Mouse (Mus musculus): ENCODE data around the gene Gm45623.

Gene Gm45623

DNA sequence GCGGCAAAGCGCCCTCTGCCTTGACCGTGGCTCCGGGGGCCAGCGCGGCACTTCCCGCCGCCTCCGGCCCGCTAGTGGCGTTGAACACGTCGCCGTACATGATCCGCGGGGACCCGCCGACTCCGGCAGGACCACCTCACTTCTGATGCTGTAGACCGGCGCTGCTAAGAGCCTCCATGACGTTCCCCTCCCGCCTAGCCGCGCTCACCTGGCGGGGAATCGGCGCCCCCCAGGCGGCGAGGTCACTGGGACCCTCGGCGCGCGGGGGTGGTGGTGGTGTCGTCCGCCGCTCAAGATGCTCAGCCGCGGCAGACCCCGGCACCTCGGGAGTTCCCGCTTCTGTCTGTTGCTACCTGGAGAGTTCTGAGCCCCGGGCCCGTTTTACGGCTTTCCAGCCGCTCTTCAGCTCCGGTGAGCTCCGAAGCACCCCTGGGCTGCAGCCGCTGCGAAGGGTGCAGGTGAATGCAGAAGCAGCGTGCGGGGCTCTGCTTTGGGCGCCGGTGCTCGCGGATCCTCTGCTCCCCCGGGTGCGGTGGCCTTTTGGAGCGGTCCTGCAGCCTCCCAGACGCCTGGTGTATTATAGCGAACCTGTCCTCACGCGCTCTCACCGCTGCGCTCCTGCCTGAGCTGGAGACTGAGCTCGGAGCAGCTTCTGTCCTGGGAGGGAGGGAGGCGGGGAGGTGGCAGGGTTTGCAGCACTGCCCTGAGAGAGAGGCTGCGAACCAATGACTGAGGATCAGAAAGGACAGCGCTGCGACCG lies at the start of gene Gm45623:
Gene Gm45623, minus strand, starts transcription at position 636 of the 760 bp plus-strand sequence.
- no peak for DNase-seq (ENCODE audit: low spot score)

DNA sequence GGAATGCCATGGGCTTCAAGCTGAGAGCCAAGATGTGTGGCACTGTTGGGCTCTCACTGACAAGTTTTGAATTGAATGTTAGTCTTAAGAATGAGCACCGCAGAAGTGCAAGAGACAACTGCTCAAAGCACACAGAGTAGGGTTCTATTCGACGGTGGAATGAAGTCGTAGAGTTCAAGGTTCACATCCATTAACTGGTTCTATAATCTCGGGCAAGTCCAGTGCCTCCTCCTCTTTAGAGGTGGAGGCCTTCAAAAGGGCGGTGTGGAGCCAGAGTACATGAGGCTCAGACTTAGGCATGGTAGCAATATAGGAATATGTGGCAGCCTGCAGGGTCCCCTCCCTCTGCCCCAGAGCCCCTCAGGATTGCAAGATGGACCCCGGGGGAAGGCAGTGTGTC lies 43.8 kb upstream of the Gm45623 start:
- no peak for DNase-seq (ENCODE audit: low spot score)

DNA sequence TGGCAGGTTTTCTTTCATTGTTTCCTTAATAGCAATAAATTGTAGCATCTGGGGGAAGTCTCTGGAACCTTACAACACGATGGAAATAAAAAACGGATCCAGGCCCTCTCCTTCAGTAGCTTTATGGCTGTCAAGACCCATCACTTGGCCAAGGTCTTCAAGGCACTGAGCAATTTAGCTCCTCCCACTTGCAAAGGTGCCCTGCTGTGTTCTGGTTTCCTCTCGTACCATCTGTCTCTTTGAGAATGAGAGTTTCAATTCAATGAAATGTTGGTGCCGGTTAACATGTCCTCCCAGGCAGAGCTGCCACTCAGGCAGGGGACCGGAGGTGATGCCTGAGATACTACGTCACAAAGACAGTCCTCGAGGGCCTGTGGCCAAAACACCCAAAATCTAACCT lies 41.9 kb upstream of the Gm45623 start:
- no peak for DNase-seq (ENCODE audit: low spot score)

DNA sequence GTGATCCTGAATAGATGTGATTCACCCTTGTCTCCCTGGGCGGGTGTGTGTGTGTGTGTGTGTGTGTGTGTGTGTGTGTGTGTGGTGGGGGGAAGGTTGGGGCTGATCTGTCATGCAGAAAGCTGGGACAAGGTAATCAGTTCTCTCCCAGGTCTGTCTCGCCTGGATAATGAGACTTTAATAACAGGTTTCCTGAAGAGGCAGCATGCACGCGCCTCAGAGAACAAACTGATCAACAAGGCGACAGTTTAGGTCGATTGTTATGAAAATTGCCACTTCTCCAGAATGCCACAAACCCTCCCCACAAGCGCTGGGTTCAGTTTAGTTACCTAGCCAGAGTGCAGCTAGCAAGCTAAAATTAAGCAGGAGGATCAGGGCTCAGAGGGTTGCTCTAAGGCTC lies 40.8 kb upstream of the Gm45623 start:
- no peak for DNase-seq (ENCODE audit: low spot score)

DNA sequence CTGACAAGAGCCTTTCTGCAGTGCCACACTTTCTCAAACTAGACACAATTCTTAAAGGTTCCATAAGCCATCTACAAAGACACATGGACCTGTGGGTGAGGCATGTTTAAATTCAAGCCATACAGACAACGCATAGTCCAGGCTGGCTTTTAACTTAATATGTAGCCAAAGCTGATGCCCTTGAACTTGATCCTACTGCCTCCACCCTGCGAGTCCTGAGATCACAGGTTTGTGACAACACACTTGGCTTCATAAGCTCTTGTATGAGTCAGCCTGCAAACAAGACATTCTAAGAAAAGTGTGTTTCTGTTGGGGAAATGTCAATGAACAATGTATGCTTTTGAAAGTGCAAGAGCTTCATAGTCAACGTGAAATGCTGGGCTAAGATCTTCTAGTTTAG lies 39.2 kb upstream of the Gm45623 start:
- DNase-seq (ENCODE audit: low spot score): no peak

DNA sequence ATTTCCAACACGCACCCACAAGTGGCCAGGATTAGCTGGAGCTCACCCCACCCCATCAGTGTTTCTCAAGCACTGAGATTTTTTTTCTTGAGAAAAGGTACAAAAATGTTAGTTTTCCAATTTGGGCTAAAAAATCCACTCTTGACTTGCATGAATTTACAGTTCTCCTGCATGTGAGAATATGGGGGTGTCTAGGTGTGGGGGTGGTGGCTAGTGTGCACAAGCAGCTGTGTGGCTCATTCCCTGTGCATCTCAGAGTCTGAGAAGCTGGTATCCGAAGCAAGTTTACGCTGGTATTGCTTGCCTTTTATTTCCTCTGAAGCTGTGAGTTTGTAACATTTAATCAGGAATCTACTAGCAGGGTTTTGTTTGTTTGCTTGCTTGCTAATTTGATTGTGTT lies 37.1 kb upstream of the Gm45623 start:
- no peak for DNase-seq (ENCODE audit: low spot score)

DNA sequence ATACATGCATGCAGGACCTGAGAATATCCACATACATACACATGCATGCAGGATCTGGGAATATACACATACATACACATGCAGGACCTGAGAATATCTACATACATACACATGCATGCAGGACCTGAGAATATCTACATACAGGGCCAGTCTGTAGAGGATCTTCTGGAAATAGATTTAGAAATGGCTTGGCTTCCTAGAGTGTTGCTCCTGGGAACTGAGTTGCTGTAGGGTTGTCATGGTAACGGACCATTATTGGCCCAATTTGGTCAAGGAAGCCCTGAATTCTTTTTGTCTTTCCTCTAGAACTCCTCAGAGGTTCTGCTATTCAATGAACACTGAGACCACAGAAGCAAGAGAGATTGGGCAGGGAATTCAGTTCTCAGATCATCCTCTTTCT lies 29.0 kb upstream of the Gm45623 start:
- no peak for DNase-seq (ENCODE audit: low spot score)

DNA sequence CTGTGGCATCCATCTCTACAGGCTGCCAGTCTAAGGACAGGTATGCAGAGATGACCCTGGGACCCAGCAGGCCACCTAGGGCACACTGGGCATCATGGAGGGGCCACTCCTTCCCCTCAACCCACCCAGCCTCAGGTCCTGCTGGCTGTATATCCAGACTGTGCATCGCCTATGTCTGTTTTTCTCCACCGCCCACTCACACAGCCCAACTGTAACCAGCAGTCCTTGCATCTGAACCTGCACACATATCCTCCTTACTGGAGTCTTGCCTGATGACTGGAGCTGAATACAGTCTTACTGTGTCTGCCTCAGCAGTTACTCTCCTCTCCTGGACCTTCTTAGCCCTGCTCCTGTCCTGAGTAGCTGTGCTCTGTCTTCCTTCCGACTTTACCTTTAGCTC lies 28.1 kb upstream of the Gm45623 start:
- no peak for DNase-seq (ENCODE audit: low spot score)

DNA sequence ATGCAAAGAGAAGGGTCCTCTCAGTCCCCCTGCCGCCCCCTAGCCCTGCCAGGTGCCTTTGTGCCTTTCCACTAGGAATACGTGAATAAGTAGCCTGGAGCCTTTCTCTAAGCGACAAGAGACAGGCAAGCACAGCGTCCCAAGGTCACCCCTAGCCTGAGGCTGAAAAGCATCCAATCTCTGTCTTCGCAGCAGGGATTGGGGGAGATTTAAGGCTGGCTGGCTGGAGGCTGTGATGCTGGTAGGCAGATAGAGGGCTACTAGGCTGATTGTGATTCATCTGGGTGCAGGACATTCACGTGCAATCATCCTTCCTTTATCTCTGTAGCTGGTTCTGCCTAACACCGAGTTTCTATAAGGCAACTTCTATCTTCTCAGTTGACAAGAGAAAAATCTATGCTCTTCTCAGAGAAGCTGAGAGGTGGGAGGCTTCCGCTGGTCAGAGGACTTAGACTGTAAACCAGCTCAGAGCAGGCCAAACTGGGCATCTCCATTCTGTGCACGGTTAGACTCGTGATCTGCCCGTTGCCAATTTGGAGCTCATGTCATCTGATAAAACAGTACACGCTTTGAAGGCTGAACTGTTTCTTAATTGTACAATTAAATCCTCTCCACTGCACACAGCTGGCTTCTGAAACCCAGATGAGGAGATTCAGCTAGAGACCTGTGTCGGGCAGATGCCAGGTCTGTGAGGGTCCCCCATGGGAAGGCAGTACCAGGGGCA lies 27.3 kb upstream of the Gm45623 start:
- DNase-seq (ENCODE audit: low spot score): no peak

DNA sequence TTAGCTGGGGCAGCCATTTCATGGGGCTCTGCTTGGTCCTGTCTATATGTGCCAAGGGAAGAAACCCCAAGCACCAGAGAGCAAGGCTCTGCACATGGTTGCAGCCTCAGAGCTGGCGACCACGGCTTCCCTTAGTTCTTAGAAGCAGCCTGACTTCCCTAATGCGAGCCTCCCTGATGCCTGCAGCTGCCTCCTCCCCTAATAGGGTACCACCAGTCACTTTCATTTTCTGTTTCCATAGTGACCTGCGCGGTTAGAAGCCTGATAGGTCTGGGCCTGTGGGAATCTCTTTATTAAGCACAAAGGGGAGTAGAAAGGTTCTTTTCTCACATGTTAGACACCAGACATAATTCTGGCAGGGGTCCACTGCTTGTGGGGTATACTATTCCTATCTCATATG lies 20.7 kb upstream of the Gm45623 start:
- DNase-seq (ENCODE audit: low spot score): no peak

DNA sequence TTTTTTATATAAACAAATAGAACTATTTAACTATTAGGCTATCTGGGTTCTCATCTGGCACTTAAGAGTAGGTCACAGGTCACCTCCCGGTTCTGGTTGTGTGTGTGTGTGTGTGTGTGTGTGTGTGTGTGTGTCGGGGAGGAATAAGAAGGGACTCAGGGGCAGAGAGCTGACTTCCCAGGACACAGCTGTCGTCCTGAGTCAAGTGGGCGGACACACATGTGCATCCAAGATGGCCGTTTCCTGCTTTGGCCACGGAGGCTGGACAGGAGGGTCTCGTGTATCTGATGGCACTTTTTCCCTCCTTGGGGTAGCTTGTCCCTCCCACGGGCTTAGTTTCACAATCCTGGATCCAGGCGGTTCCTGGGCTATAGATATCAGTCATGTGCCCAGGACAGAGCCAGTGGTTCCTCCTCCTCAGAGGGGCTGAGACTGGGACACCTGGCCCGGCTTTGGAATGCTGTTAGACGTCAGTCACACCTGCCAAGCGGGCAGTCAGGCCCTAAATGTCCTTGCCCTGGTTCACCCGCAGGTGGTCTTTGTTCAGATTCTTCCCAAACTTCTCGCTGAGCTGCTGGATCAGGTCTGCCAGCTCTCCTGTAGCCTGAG lies 19.7 kb upstream of the Gm45623 start:
- no peak for DNase-seq (ENCODE audit: low spot score)

DNA sequence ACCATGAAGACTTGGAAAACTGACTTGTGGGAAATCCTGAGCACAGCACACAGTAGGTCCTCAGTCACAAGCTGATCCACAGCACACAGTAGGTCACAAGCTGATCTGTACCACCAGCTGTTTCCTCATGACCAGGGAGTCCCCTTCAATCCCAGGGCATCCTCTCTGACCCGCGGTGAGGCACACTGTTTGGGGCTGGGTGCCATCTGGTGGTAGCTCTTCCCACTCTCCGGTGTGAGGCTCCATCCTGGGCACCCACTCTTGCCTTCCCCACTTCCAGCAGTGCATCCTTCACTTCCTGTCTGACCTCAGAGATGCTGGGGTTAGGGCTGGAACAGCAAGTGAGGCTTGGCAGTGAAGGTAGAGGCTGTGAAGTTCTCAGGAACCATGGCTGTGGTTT lies 19.0 kb upstream of the Gm45623 start:
- DNase-seq (ENCODE audit: low spot score): no peak

DNA sequence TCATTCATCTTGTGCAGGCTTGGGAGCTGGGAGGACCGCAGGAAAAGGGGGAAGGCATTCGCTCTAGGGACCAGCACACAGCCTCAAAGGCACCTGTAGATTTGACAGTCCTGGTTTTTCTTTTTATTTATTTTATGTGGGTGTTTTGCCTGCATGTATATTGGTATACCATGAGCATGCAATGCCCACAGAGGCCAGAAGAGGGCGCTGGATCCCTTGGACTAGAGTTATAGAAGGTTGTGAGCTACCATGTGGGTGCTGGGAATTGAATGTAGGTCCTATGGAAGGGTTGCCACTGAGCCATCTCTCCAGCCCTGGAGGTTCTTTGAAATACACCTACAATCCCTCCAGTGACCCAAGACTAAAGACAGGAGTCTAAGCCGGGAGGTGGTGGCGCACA lies 17.2 kb upstream of the Gm45623 start:
- no peak for DNase-seq (ENCODE audit: low spot score)

DNA sequence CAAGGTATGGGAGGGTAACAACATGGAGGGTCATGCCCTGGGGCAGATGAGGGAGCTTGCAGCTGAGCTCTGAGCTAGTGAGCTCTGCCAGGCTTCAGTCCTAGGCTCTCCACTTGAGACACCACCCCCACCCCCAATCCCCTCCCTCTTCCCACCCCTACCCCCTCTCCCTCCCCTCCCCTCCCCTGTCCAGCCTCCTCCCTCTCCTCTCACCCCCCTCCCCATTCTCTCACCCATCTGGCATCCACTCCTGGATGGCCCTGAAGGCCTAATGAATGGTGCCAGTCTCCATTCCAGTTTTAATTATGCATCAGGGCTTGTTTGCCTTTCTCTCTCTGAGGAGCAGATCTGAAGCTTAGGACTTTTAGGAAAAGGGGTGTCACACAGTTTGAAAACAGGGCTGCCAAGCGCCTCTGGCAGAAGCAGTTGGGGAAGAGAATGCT lies 16.5 kb upstream of the Gm45623 start:
- no peak for DNase-seq (ENCODE audit: low spot score)

DNA sequence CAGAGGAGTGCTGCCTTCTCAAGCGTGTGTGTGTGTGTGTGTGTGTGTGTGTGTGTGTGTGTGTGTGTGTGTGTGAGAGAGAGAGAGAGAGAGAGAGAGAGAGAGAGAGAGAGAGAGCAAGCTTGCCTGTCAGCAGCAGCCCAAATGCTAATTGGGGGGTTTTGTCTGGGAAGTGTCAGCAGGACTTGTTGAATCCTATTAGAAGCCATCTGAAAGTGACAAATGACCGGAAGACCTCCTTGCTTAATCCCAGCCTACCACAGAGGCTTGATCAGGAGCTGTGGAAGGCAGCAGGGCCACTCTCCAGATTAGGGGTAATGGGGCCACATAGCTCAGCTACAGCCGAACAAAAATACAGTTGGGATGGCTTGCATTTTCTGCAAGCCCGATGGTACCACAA lies 15.8 kb upstream of the Gm45623 start:
- DNase-seq (ENCODE audit: low spot score): no peak

DNA sequence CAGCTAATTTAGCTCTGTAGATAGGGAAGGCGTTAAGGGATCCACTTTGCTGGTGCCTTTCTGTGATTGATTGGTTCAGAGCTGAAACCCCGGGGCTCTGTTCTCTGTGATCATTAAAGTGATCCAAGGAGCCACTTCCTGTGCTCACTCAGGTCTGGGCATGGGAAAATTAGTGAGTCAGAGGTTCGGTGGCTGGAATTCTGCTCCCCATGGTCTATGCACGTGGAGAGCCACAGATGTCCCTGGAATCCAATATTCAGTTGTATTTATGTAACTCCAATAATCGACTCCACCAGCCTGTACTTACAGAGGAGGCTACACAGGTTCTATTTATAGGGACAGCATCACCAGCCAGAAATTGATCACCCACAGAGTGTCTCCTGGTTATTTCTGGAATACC lies 12.6 kb upstream of the Gm45623 start:
- no peak for DNase-seq (ENCODE audit: low spot score)

DNA sequence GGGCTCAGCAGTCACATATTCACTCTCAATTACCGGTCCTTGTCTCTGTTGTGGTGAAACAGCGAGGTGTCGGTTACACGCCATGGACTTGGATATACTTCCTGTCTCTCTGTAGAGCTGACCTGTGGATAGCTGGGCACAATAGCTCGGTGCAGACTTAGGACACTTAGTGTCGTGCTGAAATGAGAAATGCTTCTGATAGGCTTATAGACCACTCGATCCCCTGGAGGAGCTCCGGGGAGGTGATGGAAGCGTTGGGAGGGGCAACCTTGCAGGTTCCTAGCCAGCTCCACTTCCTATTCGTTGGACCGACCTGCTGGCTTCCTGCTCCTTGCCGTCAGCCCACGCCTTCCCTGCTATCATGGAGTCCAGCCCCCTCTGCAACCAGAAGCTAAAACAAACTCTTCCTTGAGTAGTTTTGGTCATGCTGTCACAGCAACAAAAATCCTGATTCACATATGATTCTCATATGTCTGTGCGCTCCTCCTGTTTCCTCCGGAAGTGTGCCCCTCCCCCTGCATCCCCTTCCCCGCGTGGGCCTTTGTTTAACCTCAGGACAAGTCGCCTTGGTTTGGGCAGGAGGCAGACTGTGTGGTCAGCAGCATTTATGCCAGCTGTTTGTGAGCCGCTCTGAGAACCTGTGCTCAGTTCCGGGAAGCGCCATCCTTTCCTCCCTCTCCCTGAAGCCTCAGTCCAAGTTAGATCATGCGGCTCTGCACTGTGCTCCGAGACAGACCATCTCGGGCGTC lies 11.8 kb upstream of the Gm45623 start:
- DNase-seq (ENCODE audit: low spot score): no peak

DNA sequence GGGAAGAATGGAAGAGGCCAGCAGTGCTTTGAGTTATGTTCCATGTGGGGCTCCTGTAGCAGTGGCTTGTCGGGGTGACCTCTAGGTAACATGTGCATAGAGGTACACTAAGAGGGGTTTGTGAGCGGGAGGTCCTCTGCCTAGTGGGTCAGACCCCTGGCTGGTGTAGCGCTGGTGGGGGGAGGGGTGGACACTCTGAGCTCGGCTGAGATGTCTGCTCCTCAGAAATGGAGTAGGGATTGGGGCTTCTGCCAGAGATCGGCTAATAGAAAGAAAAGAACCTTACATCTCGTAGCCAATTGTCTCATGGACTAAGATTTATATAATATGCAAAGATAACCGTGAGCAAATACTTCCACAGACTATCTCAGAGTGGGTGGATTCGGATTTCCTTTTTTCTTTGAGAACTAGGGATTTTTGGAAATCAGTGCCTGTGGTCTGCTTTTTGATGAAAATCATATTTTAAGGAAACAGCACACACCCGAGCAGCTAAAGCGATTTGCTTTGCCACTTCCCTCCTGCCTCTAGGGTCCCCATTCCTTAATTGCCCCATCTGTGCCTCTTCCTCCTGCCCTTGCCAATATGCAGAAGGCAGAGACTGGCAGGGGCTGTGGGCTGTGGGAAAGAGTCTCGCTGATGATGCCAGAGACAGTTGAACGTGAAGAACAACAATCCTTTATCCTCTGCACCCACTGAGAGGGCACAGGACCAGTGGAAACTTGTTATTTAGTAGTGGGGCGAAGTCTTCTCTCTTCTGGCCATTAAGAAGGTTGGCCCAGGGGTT lies 9.0 kb upstream of the Gm45623 start:
- no peak for DNase-seq (ENCODE audit: low spot score)

DNA sequence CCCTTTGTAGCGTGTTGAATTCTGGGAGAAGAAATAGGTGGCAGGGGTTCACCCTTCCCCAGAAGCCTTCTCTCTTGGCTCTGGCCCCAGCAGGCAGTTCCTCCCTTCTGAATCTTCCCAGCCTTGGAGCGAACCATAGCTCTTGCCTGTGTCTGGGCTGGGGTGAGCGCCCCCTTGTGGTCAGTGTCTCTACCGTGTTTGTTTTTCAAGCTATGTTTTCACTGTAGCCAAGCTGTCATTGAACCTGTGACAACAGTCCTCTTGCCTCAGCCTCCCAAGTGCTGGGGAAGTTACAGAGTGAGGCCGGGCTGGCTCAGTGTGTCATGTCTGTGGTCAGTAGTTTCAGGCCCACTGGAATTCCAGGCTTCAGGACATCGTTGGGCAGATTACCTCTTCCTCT lies 4.9 kb upstream of the Gm45623 start:
- DNase-seq (ENCODE audit: low spot score): peak; percentile 76

DNA sequence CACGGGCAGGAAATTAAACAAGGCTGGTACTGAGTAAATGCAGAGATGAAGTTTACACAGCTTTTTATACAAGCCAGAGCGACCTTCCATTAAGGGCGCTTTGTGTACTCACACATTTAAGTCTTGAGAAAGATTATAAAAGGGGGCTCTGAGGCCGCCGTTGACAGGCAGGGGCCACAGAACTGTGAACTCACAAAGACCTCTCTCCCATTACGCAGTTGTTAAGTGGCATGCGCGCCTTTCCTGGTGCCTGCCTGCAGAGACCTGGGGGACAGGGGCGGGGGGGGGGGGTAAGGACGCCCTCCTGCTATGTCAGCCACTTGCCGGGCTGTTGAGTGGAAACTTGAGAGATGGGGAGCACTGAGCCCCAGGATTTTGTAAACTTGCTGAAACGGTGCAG lies 3.6 kb upstream of the Gm45623 start:
- DNase-seq (ENCODE audit: low spot score): no peak

DNA sequence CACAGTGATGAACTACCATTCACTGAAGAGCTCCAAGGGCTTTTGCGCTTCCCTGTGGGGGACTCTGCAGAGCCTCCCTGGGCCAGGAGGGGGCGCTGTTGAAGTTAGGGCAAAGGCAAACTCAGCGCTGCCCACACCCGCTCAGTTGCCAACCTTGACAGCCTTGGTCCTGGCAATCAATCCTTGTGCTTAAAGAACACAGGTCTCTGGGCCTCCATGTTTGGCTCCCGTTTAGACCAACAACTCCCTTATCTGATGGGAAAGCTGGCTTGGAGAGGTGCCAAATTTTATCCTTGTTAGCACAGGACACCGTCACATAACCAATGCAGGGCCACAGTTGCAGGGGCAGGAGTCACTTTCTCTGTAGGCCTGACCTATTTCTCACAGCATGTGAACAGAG lies 2.2 kb upstream of the Gm45623 start:
- peak; percentile 49 for DNase-seq (ENCODE audit: low spot score)

Data from adipocyte (in vitro differentiated cells).